Mouse (Mus musculus): Measurements from ENCODE around the gene Ngf. TPM values are rescaled to one million over a fixed set of nuclear protein-coding genes. Genes with fewer than 3 reads are reported as not detected.
A peak's percentile ranks its signal among the peaks of the same experiment; 100 is the strongest.

Ngf gene
- 7.0 and 8.9 TPM in 2 replicates for polyA plus RNA-seq (2014; fragmentation: Nextera tagmentation; extraction: Ambion mirVana)

DNA sequence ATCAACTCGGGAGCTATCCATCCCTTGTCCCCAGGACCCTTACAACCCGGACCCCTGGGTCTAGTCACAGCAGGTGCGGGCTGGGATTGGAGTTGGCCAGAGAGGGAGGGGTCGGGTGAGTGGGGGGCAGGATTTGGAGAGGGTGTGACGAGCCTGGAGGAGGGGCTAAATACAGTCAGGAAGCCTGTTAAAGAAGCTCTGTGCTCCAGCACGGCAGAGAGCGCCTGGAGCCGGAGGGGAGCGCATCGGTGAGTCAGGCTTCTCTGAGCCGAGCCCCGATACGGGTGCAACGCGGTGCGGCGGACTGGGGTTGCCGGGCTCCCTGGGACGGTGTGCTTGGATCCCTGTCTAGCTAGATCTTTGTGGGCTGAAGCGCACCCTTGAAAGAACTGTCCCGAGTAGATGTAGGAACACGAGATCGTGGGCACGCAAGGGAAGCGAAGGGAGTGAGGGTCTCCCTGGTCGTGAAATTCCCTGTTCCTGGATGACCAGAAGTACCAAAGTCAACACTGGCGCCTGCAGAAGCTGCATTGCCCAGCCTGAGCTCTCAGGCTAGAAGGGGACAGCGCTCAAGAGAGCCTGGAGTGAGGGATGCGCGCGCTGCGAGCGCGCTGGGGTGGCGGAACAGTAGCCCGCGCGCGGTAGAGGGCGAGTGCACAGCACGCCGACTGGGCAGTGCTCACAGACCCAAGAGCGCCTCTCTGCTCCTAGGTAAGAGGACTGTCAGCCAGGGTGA is at the start of gene Ngf:
Gene Ngf, plus strand, starts transcription at position 207 of the 736 bp plus-strand sequence.
- ATAC-seq (ENCODE audit: low read depth), result peak; percentile 85
- Histone ChIP-seq H3K9me3 (ENCODE audit: control insufficient read depth, low read length) (no peaks in the 10 kb centered on the region), H3K36me3 (ENCODE audit: control insufficient read depth, insufficient read depth, low read length) (no peaks in the 10 kb centered on the region), H3K27me3 (replicated peaks; ENCODE audit: control insufficient read depth, insufficient read depth, low read length) (peaks cover 4% of the 10 kb centered on the region; the same call in 1 of the 2 replicates), H3K4me2 (ENCODE audit: low read depth, low read length) (peak within 1 kb of the TSS; percentile 81), H3K4me1 (ENCODE audit: control insufficient read depth, insufficient read depth, low read length) (peaks cover 6% of the 10 kb centered on the region; the same call in 1 of the 2 replicates), H3K4me3 (ENCODE audit: low read depth, low read length) (peak within 1 kb of the TSS; percentile 56), H3K27ac (replicated peaks; ENCODE audit: low read depth, low read length) (0 out of 2 replicates have a peak within 1 kb of the TSS, but pooled peaks have one; percentile 6), H3K9ac (ENCODE audit: low read depth, low read length) (peak within 1 kb of the TSS; percentile 72)
- 1% methylated on average over 43 of the region's 43 CpGs for WGBS
- peak; percentile 71 for DNase-seq (ENCODE audit: low spot score)

DNA sequence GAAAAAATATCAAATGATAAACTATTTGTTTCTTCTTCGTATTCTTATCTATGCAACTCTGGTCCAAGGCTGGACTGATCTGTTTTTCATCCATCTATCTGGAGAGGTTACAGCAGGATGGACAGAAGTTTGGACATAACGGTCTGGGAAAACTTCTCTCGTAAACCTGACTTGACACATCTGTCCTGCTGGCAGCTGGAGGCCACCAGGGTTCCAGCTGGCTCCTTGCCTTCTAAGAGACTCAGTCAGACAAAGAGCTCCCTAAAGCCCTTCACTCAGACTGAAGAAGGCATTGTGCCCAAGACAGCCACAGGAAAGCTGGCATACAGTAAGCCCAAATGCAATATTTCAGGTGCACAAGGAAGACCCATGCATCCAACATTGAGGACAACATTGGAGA is 24.2 kb upstream of the Ngf start:
- Histone ChIP-seq H3K4me3 (ENCODE audit: low read depth, low read length) (no peak overlapping the region), H3K27ac (replicated peaks; ENCODE audit: low read depth, low read length) (no peak overlapping the region), H3K36me3 (ENCODE audit: control insufficient read depth, insufficient read depth, low read length) (no peaks in the 10 kb centered on the region), H3K27me3 (replicated peaks; ENCODE audit: control insufficient read depth, insufficient read depth, low read length) (no peaks in the 10 kb centered on the region), H3K9me3 (ENCODE audit: control insufficient read depth, low read length) (peaks cover 4% of the 10 kb centered on the region; the same call in 1 of the 2 replicates), H3K9ac (ENCODE audit: low read depth, low read length) (no peak overlapping the region), H3K4me2 (ENCODE audit: low read depth, low read length) (no peak overlapping the region), H3K4me1 (ENCODE audit: control insufficient read depth, insufficient read depth, low read length) (no peaks in the 10 kb centered on the region)
- ATAC-seq (ENCODE audit: low read depth), result no peak
- WGBS, result 81% methylated on average over 3 of the region's 3 CpGs
- DNase-seq (ENCODE audit: low spot score), result no peak

DNA sequence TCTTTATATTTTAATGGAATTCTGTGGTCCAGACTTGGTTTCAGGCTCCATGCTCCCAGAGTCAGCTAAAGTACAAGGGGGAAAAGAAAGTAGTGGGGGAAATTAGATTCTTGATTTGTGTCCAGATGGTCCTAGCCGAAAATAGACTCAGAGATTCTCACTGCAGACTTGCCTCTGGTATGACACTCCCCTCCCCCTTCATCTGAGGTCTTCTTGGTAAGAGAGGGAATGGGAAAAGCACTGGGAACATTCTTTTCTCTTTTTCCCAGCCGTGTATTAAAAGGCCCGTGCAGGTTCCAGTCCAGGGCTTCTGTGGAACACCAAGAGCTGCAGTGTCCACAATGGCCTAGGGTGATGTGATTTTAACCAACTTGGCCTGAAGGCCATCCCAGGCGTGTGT is 23.0 kb upstream of the Ngf start:
- Histone ChIP-seq H3K36me3 (ENCODE audit: control insufficient read depth, insufficient read depth, low read length) (no peaks in the 10 kb centered on the region), H3K27ac (replicated peaks; ENCODE audit: low read depth, low read length) (no peak overlapping the region), H3K4me2 (ENCODE audit: low read depth, low read length) (no peak overlapping the region), H3K27me3 (replicated peaks; ENCODE audit: control insufficient read depth, insufficient read depth, low read length) (no peaks in the 10 kb centered on the region), H3K4me3 (ENCODE audit: low read depth, low read length) (no peak overlapping the region), H3K9me3 (ENCODE audit: control insufficient read depth, low read length) (peaks cover 4% of the 10 kb centered on the region; the same call in 1 of the 2 replicates), H3K9ac (ENCODE audit: low read depth, low read length) (no peak overlapping the region), H3K4me1 (ENCODE audit: control insufficient read depth, insufficient read depth, low read length) (no peaks in the 10 kb centered on the region)
- WGBS, result 68% methylated on average over 4 of the region's 4 CpGs
- DNase-seq (ENCODE audit: low spot score) (peak; percentile 39), ATAC-seq (ENCODE audit: low read depth) (no peak)

DNA sequence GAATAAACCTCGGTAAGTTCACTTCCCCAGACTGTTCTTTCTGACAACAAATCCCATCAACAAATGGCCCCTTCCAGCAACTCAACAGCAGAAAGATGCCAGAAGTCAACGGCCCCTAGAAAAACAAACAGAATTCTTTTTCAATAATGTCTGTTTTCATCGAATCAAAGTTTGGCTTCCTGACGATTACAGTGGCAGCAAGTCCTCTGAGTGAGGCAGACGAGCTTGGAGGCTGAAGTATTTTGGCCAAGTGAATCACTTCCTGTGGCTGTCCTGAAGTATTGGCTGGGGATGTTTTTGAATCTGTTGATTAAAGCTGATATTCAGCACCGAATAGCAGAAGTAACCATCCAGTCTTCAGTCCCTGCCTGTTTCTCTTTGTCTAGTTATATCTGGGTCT is 15.2 kb upstream of the Ngf start:
- H3K36me3 ChIP-seq (ENCODE audit: control insufficient read depth, insufficient read depth, low read length), result no peaks in the 10 kb centered on the region
- ATAC-seq (ENCODE audit: low read depth), result no peak
- H3K4me2 ChIP-seq (ENCODE audit: low read depth, low read length), result no peak overlapping the region
- H3K27ac ChIP-seq (replicated peaks; ENCODE audit: low read depth, low read length), result no peak overlapping the region
- no peak for DNase-seq (ENCODE audit: low spot score)
- no peaks in the 10 kb centered on the region for H3K27me3 ChIP-seq (replicated peaks; ENCODE audit: control insufficient read depth, insufficient read depth, low read length)
- H3K4me3 ChIP-seq (ENCODE audit: low read depth, low read length), result no peak overlapping the region
- no peaks in the 10 kb centered on the region for H3K4me1 ChIP-seq (ENCODE audit: control insufficient read depth, insufficient read depth, low read length)
- 59% methylated on average over 6 of the region's 6 CpGs for WGBS
- no peak overlapping the region for H3K9ac ChIP-seq (ENCODE audit: low read depth, low read length)
- no peaks in the 10 kb centered on the region for H3K9me3 ChIP-seq (ENCODE audit: control insufficient read depth, low read length)

DNA sequence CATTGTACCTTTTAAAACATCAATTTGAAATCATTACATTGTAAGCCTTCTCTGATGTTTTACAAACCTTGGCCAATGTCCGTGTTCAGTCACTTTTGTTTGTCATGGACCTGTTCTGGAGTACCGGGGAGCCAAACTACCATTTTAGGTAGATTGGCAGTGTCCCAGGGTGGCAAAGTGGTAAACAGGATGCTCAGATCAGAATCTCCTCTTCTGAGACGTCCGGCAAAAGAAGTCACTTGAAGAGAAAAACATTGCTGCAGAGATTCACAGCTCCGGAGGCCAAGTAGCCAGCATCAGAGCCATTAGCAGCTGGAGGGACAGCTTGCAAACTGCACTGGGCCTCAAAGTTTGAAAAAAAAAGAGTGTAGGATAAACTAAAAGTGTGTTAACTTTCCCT is 9.2 kb upstream of the Ngf start:
- Histone ChIP-seq H3K27me3 (replicated peaks; ENCODE audit: control insufficient read depth, insufficient read depth, low read length) (no peaks in the 10 kb centered on the region), H3K9me3 (ENCODE audit: control insufficient read depth, low read length) (no peaks in the 10 kb centered on the region), H3K36me3 (ENCODE audit: control insufficient read depth, insufficient read depth, low read length) (no peaks in the 10 kb centered on the region), H3K27ac (replicated peaks; ENCODE audit: low read depth, low read length) (no peak overlapping the region), H3K4me2 (ENCODE audit: low read depth, low read length) (no peak overlapping the region), H3K4me3 (ENCODE audit: low read depth, low read length) (no peak overlapping the region), H3K4me1 (ENCODE audit: control insufficient read depth, insufficient read depth, low read length) (peaks cover 8% of the 10 kb centered on the region; the same call in 1 of the 2 replicates), H3K9ac (ENCODE audit: low read depth, low read length) (no peak overlapping the region)
- ATAC-seq (ENCODE audit: low read depth), result no peak
- 63% methylated on average over 5 of the region's 5 CpGs for WGBS
- no peak for DNase-seq (ENCODE audit: low spot score)

DNA sequence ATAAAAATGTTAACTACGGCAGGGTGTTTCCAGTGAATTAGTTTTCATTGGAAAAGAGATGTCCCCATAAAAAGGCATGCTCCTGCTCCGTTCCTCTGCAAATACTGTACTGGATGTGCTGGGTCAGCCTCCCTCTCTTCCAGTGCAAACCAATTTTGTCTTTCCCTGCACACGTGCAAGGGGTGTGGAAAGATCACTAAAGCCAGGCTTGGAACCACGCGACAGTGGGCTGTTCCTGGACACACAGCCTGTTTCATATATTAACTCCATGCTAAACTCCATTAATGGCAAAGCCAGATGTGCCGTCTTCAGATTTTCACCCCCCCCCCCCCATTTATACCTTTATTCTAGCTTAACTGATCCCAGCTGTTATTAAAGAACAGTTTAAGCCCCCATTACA is 8.7 kb upstream of the Ngf start:
- ATAC-seq (ENCODE audit: low read depth), result no peak
- WGBS, result 37% methylated on average over 6 of the region's 6 CpGs

DNA sequence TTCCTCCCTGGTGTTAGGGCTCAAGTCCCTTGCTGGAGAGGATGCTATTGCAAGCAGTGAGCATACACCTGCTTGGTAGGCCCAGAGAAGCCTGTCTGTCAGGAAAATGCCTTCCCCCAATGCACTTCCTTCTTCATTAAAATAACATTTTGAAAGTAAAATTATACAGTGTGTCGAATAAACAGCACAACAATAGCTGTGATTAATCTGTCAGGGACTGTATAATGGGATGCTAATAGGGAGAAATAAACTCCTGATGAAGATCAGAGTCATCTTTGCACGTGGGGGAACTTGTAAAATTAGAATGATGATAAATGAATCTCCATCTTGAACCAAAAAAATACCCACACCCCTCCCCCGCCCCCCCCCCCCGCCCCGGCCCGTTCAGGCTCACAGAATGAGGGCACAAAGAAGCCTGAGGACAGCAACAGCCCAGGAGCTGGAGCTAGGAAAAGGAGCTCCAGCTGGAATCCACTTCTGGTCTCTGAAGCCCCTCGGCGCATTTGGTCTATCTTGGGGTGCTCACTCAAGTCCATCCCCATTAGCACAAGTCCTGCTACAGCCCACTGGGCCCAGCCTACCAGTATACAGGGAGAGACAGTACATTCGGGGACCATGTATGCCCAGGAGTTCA is 6.9 kb upstream of the Ngf start:
- no peak overlapping the region for H3K4me3 ChIP-seq (ENCODE audit: low read depth, low read length)
- no peaks in the 10 kb centered on the region for H3K36me3 ChIP-seq (ENCODE audit: control insufficient read depth, insufficient read depth, low read length)
- DNase-seq (ENCODE audit: low spot score) (no peak), ATAC-seq (ENCODE audit: low read depth) (no peak)
- H3K4me2 ChIP-seq (ENCODE audit: low read depth, low read length), result no peak overlapping the region
- H3K9me3 ChIP-seq (ENCODE audit: control insufficient read depth, low read length), result no peaks in the 10 kb centered on the region
- H3K4me1 ChIP-seq (ENCODE audit: control insufficient read depth, insufficient read depth, low read length), result peaks cover 8% of the 10 kb centered on the region; the same call in 1 of the 2 replicates
- no peak overlapping the region for H3K27ac ChIP-seq (replicated peaks; ENCODE audit: low read depth, low read length)
- no peak overlapping the region for H3K9ac ChIP-seq (ENCODE audit: low read depth, low read length)
- WGBS, result 43% methylated on average over 8 of the region's 9 CpGs
- peaks cover 4% of the 10 kb centered on the region; the same call in 1 of the 2 replicates for H3K27me3 ChIP-seq (replicated peaks; ENCODE audit: control insufficient read depth, insufficient read depth, low read length)

More for the DNA sequence above, 8.7 kb upstream of the Ngf start:
- H3K27me3 ChIP-seq (replicated peaks; ENCODE audit: control insufficient read depth, insufficient read depth, low read length), result no peaks in the 10 kb centered on the region
- H3K36me3 ChIP-seq (ENCODE audit: control insufficient read depth, insufficient read depth, low read length), result no peaks in the 10 kb centered on the region
- no peak overlapping the region for H3K4me3 ChIP-seq (ENCODE audit: low read depth, low read length)
- H3K4me1 ChIP-seq (ENCODE audit: control insufficient read depth, insufficient read depth, low read length), result peaks cover 8% of the 10 kb centered on the region; the same call in 1 of the 2 replicates
- H3K27ac ChIP-seq (replicated peaks; ENCODE audit: low read depth, low read length), result no peak overlapping the region
- no peak overlapping the region for H3K9ac ChIP-seq (ENCODE audit: low read depth, low read length)
- no peaks in the 10 kb centered on the region for H3K9me3 ChIP-seq (ENCODE audit: control insufficient read depth, low read length)
- DNase-seq (ENCODE audit: low spot score), result no peak
- H3K4me2 ChIP-seq (ENCODE audit: low read depth, low read length), result no peak overlapping the region

DNA sequence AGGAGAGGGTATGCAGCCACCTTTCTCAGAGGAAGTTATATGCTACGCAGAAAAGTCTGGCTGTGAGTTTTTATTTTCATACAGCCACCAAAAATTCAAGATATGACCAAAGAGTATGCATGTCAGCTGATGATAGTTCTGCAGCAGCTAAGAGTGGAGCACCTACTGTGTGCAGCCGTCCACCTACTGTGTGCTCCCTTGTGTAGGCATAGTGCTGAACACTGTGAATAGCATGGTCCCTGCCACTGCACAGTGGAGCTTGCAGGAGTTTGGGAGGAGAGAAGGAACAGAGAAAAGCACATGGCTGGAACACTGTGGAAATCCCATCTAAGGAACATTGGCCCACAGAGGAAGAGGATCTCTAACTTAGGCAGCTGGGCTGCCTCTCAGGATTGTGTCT is 6.4 kb upstream of the Ngf start:
- DNase-seq (ENCODE audit: low spot score) (no peak), ATAC-seq (ENCODE audit: low read depth) (no peak)
- WGBS, result 90% methylated on average over 2 of the region's 2 CpGs
- Histone ChIP-seq H3K36me3 (ENCODE audit: control insufficient read depth, insufficient read depth, low read length) (no peaks in the 10 kb centered on the region), H3K4me3 (ENCODE audit: low read depth, low read length) (no peak overlapping the region), H3K4me2 (ENCODE audit: low read depth, low read length) (no peak overlapping the region), H3K27ac (replicated peaks; ENCODE audit: low read depth, low read length) (no peak overlapping the region), H3K4me1 (ENCODE audit: control insufficient read depth, insufficient read depth, low read length) (peaks cover 8% of the 10 kb centered on the region; the same call in 1 of the 2 replicates), H3K27me3 (replicated peaks; ENCODE audit: control insufficient read depth, insufficient read depth, low read length) (peaks cover 4% of the 10 kb centered on the region; the same call in 1 of the 2 replicates), H3K9ac (ENCODE audit: low read depth, low read length) (no peak overlapping the region), H3K9me3 (ENCODE audit: control insufficient read depth, low read length) (no peaks in the 10 kb centered on the region)

All from embryonic facial prominence, embryonic 14.5 days (tissue).